ENCODE assay signal across 16 mouse cellular contexts in genomic region chr4:58271504-58272162, GRCm38 (mm10). TPM values are rescaled to one million over a fixed set of nuclear protein-coding genes. Genes with fewer than 3 reads are reported as not detected.
DNase-seq lines count a peak whose midpoint lies in the region; ATAC-seq and TF ChIP-seq lines count a peak whose summit lies in the region.
"Had no signal": no experiment of that assay in that cellular context is flagged by ENCODE, and none has a peak within 500 bp of the region (broad histone marks: within the 10 kb centered on the region; RNA-seq: fewer than 3 reads in every experiment).

No protein-coding gene starts in this region.

- peak; percentile 91 for DNase-seq in heart, adult 11 months
- no peak for DNase-seq in heart, postnatal 14 days
- DNase-seq in lung, adult 18-20 months = no peak
- DNase-seq in forebrain, embryonic 10.5 days (ENCODE audit: extremely low spot score, low spot score) = no peak
- DNase-seq in cerebellum, adult 9-11 months = no peak
- DNase-seq: cerebellum, postnatal 36 days; left cerebral cortex, postnatal 4 days; thymus, adult 2 months had no signal

- H3K27ac ChIP-seq in lung, embryonic 16.5 days (ENCODE audit: low read length) = peak overlapping the region; percentile 52
- H3K27ac ChIP-seq in embryonic facial prominence, embryonic 13.5 days = peak overlapping the region; percentile 57
- H3K27ac ChIP-seq in small intestine, adult 2 months (ENCODE audit: insufficient read depth, low read depth, low read length) = peak overlapping the region; percentile 57; the same call in 1 of the 2 replicates
- H3K27ac ChIP-seq in forebrain, embryonic 10.5 days = no peak overlapping the region
- H3K27ac ChIP-seq: heart, adult 2 months; hindbrain, embryonic 14.5 days; layer of hippocampus, adult 2 months had no signal

- H3K36me3 ChIP-seq in lung, embryonic 16.5 days (ENCODE audit: control insufficient read depth, insufficient read depth, low read length) = no peaks in the 10 kb centered on the region
- no peaks in the 10 kb centered on the region for H3K36me3 ChIP-seq in embryonic facial prominence, embryonic 13.5 days
- no peaks in the 10 kb centered on the region for H3K36me3 ChIP-seq in small intestine, adult 2 months (ENCODE audit: control insufficient read depth, insufficient read depth, low read length)
- no peaks in the 10 kb centered on the region for H3K36me3 ChIP-seq in forebrain, embryonic 10.5 days (replicated peaks)

- 0 out of 2 replicates have a peak overlapping the region, but pooled peaks have one; percentile 10 for H3K4me2 ChIP-seq in lung, embryonic 16.5 days (ENCODE audit: low read depth, low read length)
- H3K4me2 ChIP-seq in embryonic facial prominence, embryonic 13.5 days = peak overlapping the region; percentile 22; the same call in 1 of the 2 replicates
- H3K4me2 ChIP-seq: hindbrain, embryonic 14.5 days had no signal

- no peak overlapping the region for H3K4me3 ChIP-seq in lung, embryonic 16.5 days (ENCODE audit: low read length)
- no peak overlapping the region for H3K4me3 ChIP-seq in embryonic facial prominence, embryonic 13.5 days
- H3K4me3 ChIP-seq in small intestine, adult 2 months (ENCODE audit: low read depth, low read length) = no peak overlapping the region
- H3K4me3 ChIP-seq in forebrain, embryonic 10.5 days = no peak overlapping the region
- H3K4me3 ChIP-seq: heart, adult 2 months; layer of hippocampus, adult 2 months; megakaryocyte, embryonic 14.5 days had no signal

- no peak for TF ChIP-seq POLR2A in small intestine, adult 2 months (IDR thresholded peaks at IDR 0.05; ENCODE audit: low read depth, low read length)

- H3K9ac ChIP-seq in lung, embryonic 16.5 days (ENCODE audit: low read length) = no peak overlapping the region
- H3K9ac ChIP-seq in embryonic facial prominence, embryonic 13.5 days = no peak overlapping the region
- H3K9ac ChIP-seq: hindbrain, embryonic 14.5 days had no signal

- intact Hi-C loops in heart, postnatal 14 days (cut with DNase I) = no loop called here

- H3K9me3 ChIP-seq in lung, embryonic 16.5 days (ENCODE audit: control insufficient read depth, low read length) = no peaks in the 10 kb centered on the region
- no peaks in the 10 kb centered on the region for H3K9me3 ChIP-seq in embryonic facial prominence, embryonic 13.5 days
- no peaks in the 10 kb centered on the region for H3K9me3 ChIP-seq in forebrain, embryonic 10.5 days
- H3K9me3 ChIP-seq: megakaryocyte, embryonic 14.5 days had no signal

- no peak for TF ChIP-seq CTCF in small intestine, adult 2 months (IDR thresholded peaks at IDR 0.05; ENCODE audit: extremely low read depth, insufficient read length, insufficient replicate concordance, low read depth, low read length)

- peaks cover 9% of the 10 kb centered on the region; the same call in 1 of the 2 replicates for H3K4me1 ChIP-seq in lung, embryonic 16.5 days (replicated peaks; ENCODE audit: control insufficient read depth, insufficient read depth, low read length)
- peaks cover 22% of the 10 kb centered on the region; the same call in 1 of the 2 replicates for H3K4me1 ChIP-seq in embryonic facial prominence, embryonic 13.5 days
- no peaks in the 10 kb centered on the region for H3K4me1 ChIP-seq in small intestine, adult 2 months (ENCODE audit: control insufficient read depth, insufficient read depth, insufficient read length, low read length)
- peaks cover 14% of the 10 kb centered on the region; the same call in 1 of the 2 replicates for H3K4me1 ChIP-seq in forebrain, embryonic 10.5 days

- peak; percentile 73 for ATAC-seq in lung, embryonic 16.5 days (ENCODE audit: low read depth)
- no peak for ATAC-seq in embryonic facial prominence, embryonic 13.5 days (ENCODE audit: insufficient number of reproducible peaks, insufficient read depth, low FRiP score, low TSS enrichment, low read depth)
- ATAC-seq: forebrain, embryonic 16.5 days had no signal

- no peaks in the 10 kb centered on the region for H3K27me3 ChIP-seq in lung, embryonic 16.5 days (ENCODE audit: control insufficient read depth, insufficient read depth, low read depth, low read length)
- H3K27me3 ChIP-seq in embryonic facial prominence, embryonic 13.5 days = no peaks in the 10 kb centered on the region
- no peaks in the 10 kb centered on the region for H3K27me3 ChIP-seq in small intestine, adult 2 months (ENCODE audit: control insufficient read depth, insufficient read depth, low read length)
- no peaks in the 10 kb centered on the region for H3K27me3 ChIP-seq in forebrain, embryonic 10.5 days (ENCODE audit: poor library complexity, severe bottlenecking)
- H3K27me3 ChIP-seq: megakaryocyte, embryonic 14.5 days had no signal

- 36% methylated on average over 10 of the region's 10 CpGs for WGBS in lung, embryonic 16.5 days
- WGBS in embryonic facial prominence, embryonic 13.5 days = 35% methylated on average over 10 of the region's 10 CpGs
- 67% methylated on average over 10 of the region's 10 CpGs for WGBS in small intestine, adult 2 months
- WGBS in forebrain, embryonic 10.5 days = 78% methylated on average over 10 of the region's 10 CpGs

RNA-seq across cellular contexts. Expression of gene Musk, which starts 14.1 kb away (rescaled TPM):
- total RNA-seq in heart, postnatal 14 days (2021) = under 1 TPM; 0.78 to 0.98 TPM
- polyA plus RNA-seq in lung, embryonic 16.5 days (2015; fragmentation: Nextera tagmentation; extraction: Ambion mirVana) = 0.06 and 0.16 TPM in 2 replicates
- polyA plus RNA-seq in embryonic facial prominence, embryonic 13.5 days (2015; fragmentation: Nextera tagmentation; extraction: Ambion mirVana) = 1.3 and 1.5 TPM in 2 replicates
- polyA plus RNA-seq in small intestine, adult 2 months (2012; rRNA removed) = 0.28 and 0.39 TPM in 2 replicates
- 0.04 TPM in 1 of 2 replicates, not detected in the other for polyA plus RNA-seq in forebrain, embryonic 10.5 days (2016; fragmentation: Nextera tagmentation; extraction: Ambion mirVana)
- polyA plus RNA-seq: forebrain, embryonic 16.5 days had no signal
